Mouse (Mus musculus): ENCODE results near the gene Trcg1.

The Trcg1 gene

DNA sequence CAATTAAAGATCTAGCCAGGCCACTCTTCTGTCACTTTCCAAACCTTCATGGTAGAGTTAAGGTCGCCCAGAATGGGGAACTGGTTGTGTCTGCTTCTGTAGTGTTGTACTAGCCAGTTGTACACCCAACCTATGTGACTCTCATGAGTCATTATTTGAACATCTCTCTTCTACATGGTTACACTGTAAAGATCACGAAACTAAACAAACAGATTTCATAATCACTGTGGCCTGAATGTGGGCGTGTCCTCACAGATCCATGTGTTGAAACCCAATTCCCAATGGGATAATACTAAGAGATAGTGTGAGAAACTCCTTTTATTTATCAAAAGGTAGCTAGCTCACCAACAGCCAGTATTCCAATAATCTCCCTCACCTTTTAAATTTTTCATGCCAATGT is 59.3 kb downstream of the Trcg1 start:
- DNase-seq (ENCODE audit: low spot score in 2 of 2), result no peak

DNA sequence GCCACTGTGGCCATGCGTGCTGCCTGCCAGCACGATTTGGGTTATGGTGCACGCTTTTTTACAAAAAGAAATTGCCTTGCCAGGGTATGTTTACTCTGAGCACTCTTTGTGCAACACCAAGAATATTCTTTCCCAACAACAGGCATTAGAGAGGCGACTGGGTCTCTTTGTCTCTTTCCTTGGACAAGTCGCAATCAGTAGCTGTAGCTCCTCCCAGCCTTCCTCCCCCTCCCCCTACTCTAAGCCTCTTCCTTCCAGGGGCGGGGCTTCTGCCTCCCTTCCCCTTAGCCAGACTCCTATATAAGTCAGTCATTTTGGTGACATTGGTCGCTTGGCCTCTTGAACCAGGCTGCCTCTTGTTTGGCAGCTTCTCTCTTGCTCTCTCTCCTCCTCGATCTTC is 59.9 kb downstream of the Trcg1 start:
- no peak for DNase-seq (ENCODE audit: low spot score in 2 of 2)

DNA sequence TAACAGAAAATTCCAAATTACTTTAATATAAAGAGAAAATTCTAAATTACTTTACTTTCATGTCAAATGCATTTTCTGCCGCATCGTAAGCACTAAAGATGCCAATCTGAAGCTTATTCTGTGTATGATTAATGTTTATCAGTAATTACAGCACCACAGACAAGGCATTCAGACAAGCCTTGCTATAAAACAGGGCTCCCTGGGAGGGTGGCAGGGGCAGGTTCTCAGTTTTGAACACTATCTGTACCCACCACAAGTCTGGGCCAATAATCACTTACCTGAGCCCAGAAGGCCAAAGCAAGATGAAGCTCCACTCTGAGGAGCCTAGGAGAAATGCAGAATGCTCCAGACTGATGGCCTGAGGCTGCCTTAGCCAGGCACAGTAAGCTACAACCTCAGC is 61.6 kb downstream of the Trcg1 start:
- no peak for DNase-seq (ENCODE audit: low spot score in 2 of 2)
